Mouse (Mus musculus): ENCODE measurements at regions not wholly inside any gene's neighbourhood (a gene's known extent, or its start where the extent isn't known, plus 50 kb on each side); places are given as distances from the start of the nearest gene placed in this dataset.

DNA sequence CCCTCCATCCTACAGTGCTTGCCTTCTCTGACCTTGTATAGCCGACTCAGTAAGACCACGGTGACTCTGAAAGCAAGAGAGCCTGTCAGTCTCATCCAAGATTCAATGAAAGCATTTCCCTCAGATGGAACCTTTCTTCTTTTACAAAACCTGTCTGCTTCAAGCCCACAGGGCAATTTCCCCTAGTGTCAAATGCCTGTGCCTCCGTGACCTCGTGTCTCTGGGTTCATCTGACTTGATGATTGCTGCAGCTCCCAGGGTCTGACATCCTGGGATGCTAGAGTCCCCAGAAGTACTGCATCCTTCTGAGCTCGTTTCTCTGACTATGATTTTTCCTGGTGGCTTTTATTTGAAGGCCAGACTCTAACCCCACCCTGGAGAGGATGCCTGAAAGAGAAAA, 270.3 kb upstream of the Npvf start:
- H3K4me1 ChIP-seq (ENCODE audit: control insufficient read depth, insufficient read depth, low read length), result no peaks in the 10 kb centered on the region
- no peak for TF ChIP-seq CTCF (IDR thresholded peaks at IDR 0.05; ENCODE audit: control insufficient read depth, insufficient read depth, low read length)
- no peak for TF ChIP-seq POLR2A (IDR thresholded peaks at IDR 0.05; ENCODE audit: borderline replicate concordance, control insufficient read depth, low read depth, low read length)
- H3K27ac ChIP-seq (ENCODE audit: control insufficient read depth, insufficient read depth, low read depth, low read length, poor library complexity), result no peak overlapping the region
- WGBS, result 55% methylated on average over 5 of the region's 5 CpGs
- H3K4me3 ChIP-seq (replicated peaks; ENCODE audit: control insufficient read depth, low read depth, low read length), result no peak overlapping the region

GRCm38 (mm10) chr6:50924998-50925397, 270.8 kb upstream of the Npvf start:
- WGBS, result 55% methylated on average over 7 of the region's 7 CpGs
- Histone ChIP-seq H3K4me1 (ENCODE audit: control insufficient read depth, insufficient read depth, low read length) (no peaks in the 10 kb centered on the region), H3K27ac (ENCODE audit: control insufficient read depth, insufficient read depth, low read depth, low read length, poor library complexity) (no peak overlapping the region), H3K4me3 (replicated peaks; ENCODE audit: control insufficient read depth, low read depth, low read length) (no peak overlapping the region)
- TF ChIP-seq POLR2A (IDR thresholded peaks at IDR 0.05; ENCODE audit: borderline replicate concordance, control insufficient read depth, low read depth, low read length) (no peak), CTCF (IDR thresholded peaks at IDR 0.05; ENCODE audit: control insufficient read depth, insufficient read depth, low read length) (no peak)

DNA sequence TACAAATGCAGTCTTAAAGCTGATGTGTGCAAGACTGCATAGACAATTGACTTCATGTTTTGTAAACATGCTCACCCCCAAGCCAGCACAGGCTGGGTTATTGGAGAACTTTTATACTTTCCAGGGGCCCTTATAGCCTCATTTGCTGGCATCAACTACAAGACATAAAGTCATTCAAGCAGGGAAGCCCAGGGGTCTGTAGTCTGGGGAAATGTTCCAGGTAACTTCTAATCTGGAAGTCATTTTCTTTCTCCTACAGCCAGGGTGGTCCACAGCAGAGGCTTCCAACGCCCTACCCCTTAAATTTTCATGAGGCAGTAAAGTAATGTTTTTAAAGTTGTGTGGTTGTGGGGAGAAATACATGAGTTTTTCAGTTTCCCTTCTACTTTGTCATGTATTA, 272.1 kb upstream of the Npvf start:
- TF ChIP-seq POLR2A (IDR thresholded peaks at IDR 0.05; ENCODE audit: borderline replicate concordance, control insufficient read depth, low read depth, low read length) (no peak), CTCF (IDR thresholded peaks at IDR 0.05; ENCODE audit: control insufficient read depth, insufficient read depth, low read length) (no peak)
- Histone ChIP-seq H3K27ac (ENCODE audit: control insufficient read depth, insufficient read depth, low read depth, low read length, poor library complexity) (no peak overlapping the region), H3K4me3 (replicated peaks; ENCODE audit: control insufficient read depth, low read depth, low read length) (no peak overlapping the region), H3K4me1 (ENCODE audit: control insufficient read depth, insufficient read depth, low read length) (no peaks in the 10 kb centered on the region)
- WGBS, result 82% methylated on average over 1 of the region's 1 CpGs

DNA sequence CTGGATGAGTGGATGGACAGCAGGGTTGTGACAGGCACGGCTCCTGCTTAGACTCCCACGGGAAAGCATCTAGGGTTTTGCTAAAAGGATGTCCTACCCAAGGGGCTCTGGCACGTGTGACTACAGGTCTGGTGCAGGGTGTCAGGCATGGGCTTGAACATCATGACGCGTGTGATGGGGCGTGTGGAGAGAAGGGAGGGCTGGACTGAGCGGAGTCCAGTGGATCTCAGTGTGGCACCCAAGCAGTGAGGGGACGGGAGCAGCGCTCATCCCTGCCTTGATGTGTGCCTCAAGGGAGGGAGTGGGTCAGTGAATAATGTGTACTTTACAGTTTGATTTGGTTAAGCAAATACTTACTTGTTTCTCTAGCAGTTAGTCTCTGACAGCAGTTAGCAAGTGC, 275.3 kb upstream of the Npvf start:
- Histone ChIP-seq H3K4me1 (ENCODE audit: control insufficient read depth, insufficient read depth, low read length) (no peaks in the 10 kb centered on the region), H3K4me3 (replicated peaks; ENCODE audit: control insufficient read depth, low read depth, low read length) (no peak overlapping the region), H3K27ac (ENCODE audit: control insufficient read depth, insufficient read depth, low read depth, low read length, poor library complexity) (no peak overlapping the region)
- WGBS, result 78% methylated on average over 9 of the region's 9 CpGs
- TF ChIP-seq POLR2A (IDR thresholded peaks at IDR 0.05; ENCODE audit: borderline replicate concordance, control insufficient read depth, low read depth, low read length) (no peak), CTCF (IDR thresholded peaks at IDR 0.05; ENCODE audit: control insufficient read depth, insufficient read depth, low read length) (no peak)

DNA sequence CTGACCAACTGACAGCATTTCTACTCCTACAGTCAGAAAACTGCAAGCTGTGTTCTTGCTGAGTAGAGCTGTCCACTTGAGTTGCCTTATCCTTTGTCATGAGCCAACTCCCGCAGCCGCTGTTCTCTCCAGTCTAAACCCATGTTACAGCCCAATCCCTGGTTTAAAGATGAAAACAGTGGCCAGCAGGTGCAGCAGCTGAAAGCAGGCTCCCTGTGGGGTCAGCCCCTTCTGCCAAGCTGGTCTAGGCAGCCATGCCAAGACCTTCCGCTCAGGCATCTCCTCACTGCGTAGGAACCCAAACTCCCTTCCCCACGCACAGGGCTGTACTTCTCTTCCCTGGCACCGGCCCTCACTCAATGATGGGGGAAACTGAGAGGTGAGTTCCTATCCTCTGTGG, 279.3 kb upstream of the Npvf start:
- Histone ChIP-seq H3K4me1 (ENCODE audit: control insufficient read depth, insufficient read depth, low read length) (no peaks in the 10 kb centered on the region), H3K27ac (ENCODE audit: control insufficient read depth, insufficient read depth, low read depth, low read length, poor library complexity) (no peak overlapping the region), H3K4me3 (replicated peaks; ENCODE audit: control insufficient read depth, low read depth, low read length) (no peak overlapping the region)
- 88% methylated on average over 6 of the region's 6 CpGs for WGBS
- TF ChIP-seq POLR2A (IDR thresholded peaks at IDR 0.05; ENCODE audit: borderline replicate concordance, control insufficient read depth, low read depth, low read length) (no peak), CTCF (IDR thresholded peaks at IDR 0.05; ENCODE audit: control insufficient read depth, insufficient read depth, low read length) (no peak)

DNA sequence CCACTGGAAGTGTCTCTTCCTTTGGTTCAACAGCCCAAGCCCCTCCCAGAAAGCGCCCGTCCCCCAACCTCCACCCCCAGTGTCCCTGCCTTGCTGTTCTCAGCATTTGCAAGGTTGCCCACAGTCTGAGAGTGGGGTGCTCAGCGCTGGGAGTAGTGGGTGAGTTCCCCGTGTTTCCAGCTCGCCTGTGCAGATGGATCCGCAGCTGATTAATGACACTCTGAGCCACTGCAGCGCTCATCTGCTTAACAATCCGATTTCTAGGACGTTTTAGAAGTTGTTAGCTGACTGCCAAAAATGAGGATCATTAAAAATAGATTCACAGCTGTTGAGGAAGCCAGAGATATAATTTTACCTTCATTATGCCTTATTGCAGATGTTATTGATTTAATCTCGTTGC, 280.0 kb upstream of the Npvf start:
- Histone ChIP-seq H3K4me1 (ENCODE audit: control insufficient read depth, insufficient read depth, low read length) (no peaks in the 10 kb centered on the region), H3K27ac (ENCODE audit: control insufficient read depth, insufficient read depth, low read depth, low read length, poor library complexity) (no peak overlapping the region), H3K4me3 (replicated peaks; ENCODE audit: control insufficient read depth, low read depth, low read length) (no peak overlapping the region)
- 72% methylated on average over 10 of the region's 10 CpGs for WGBS
- TF ChIP-seq CTCF (IDR thresholded peaks at IDR 0.05; ENCODE audit: control insufficient read depth, insufficient read depth, low read length) (no peak), POLR2A (IDR thresholded peaks at IDR 0.05; ENCODE audit: borderline replicate concordance, control insufficient read depth, low read depth, low read length) (no peak)

DNA sequence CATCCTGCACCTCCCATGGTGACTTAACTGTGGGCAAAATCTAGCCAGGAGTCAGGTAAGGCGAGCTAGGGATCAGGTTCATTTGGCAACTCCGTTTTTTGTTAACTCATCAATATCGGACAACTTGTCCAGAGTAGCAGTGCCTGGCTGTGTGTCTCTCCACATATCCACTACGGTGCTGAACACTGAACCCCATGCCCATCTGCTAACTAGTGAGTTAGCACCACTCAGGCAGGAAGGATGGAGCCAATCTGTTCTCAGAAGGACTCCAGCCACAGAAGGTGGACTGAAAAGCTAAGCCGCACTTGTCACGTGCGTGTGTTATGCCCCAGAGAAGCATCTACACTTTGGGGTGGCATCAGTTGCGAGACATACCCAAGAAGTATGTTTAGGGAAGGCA, 282.1 kb upstream of the Npvf start:
- TF ChIP-seq POLR2A (IDR thresholded peaks at IDR 0.05; ENCODE audit: borderline replicate concordance, control insufficient read depth, low read depth, low read length) (no peak), CTCF (IDR thresholded peaks at IDR 0.05; ENCODE audit: control insufficient read depth, insufficient read depth, low read length) (no peak)
- WGBS, result 72% methylated on average over 8 of the region's 8 CpGs

DNA sequence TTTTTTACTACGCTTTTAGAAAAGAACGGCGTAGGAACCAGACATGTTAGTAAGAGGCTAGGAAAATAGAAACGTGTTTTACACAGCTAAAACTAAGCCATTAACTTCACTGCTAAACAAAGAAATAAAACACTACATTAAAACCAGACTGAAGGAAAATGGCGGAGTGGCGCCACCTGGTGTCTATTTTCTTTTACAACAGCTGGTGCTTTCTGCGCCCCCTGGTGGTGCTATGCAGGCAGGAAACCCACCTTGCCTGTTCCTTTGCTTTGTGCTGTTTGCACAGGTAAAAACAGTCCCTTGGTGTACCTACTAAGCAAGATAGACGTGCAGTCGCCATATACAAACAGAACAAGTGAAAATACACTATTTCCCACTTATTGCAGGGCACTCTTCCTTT, 282.9 kb upstream of the Npvf start:
- Histone ChIP-seq H3K4me1 (ENCODE audit: control insufficient read depth, insufficient read depth, low read length) (no peaks in the 10 kb centered on the region), H3K27ac (ENCODE audit: control insufficient read depth, insufficient read depth, low read depth, low read length, poor library complexity) (no peak overlapping the region), H3K4me3 (replicated peaks; ENCODE audit: control insufficient read depth, low read depth, low read length) (no peak overlapping the region)
- WGBS, result 23% methylated on average over 9 of the region's 9 CpGs
- peak; percentile 98 for TF ChIP-seq CTCF (IDR thresholded peaks at IDR 0.05; ENCODE audit: control insufficient read depth, insufficient read depth, low read length)
- no peak for TF ChIP-seq POLR2A (IDR thresholded peaks at IDR 0.05; ENCODE audit: borderline replicate concordance, control insufficient read depth, low read depth, low read length)

More for the DNA sequence above, 282.1 kb upstream of the Npvf start:
- no peaks in the 10 kb centered on the region for H3K4me1 ChIP-seq (ENCODE audit: control insufficient read depth, insufficient read depth, low read length)
- no peak overlapping the region for H3K27ac ChIP-seq (ENCODE audit: control insufficient read depth, insufficient read depth, low read depth, low read length, poor library complexity)
- H3K4me3 ChIP-seq (replicated peaks; ENCODE audit: control insufficient read depth, low read depth, low read length), result no peak overlapping the region

- Histone ChIP-seq H3K27ac (ENCODE audit: control insufficient read depth, insufficient read depth, low read depth, low read length, poor library complexity) (no peak overlapping the region), H3K4me3 (replicated peaks; ENCODE audit: control insufficient read depth, low read depth, low read length) (no peak overlapping the region), H3K4me1 (ENCODE audit: control insufficient read depth, insufficient read depth, low read length) (no peaks in the 10 kb centered on the region)
- TF ChIP-seq POLR2A (IDR thresholded peaks at IDR 0.05; ENCODE audit: borderline replicate concordance, control insufficient read depth, low read depth, low read length), result no peak
- peak; percentile 47 for TF ChIP-seq CTCF (IDR thresholded peaks at IDR 0.05; ENCODE audit: control insufficient read depth, insufficient read depth, low read length)
- 13% methylated on average over 7 of the region's 7 CpGs for WGBS
These were observed 284.6 kb upstream of the Npvf start for GRCm38 (mm10) chr6:50938879-50939278.

Data from bone marrow, adult 2 months (tissue).